Mouse (Mus musculus) CH12.LX (cell line): ENCODE measurements around the gene Shank3. TPM values are rescaled to one million over a fixed set of nuclear protein-coding genes. Genes with fewer than 3 reads are reported as not detected.

ENCODE experiments used
- DNase-seq: peaks from one replicate; pipeline ENCODE4 v3.0.0-alpha.2; 2013; ENCODE audit errors: extremely low read depth
- H3K27ac ChIP-seq: 2 replicates; pipeline ENCODE4 v1.5.1; 2012; ENCODE audit warnings: low read depth, mild to moderate bottlenecking, control low read depth, moderate library complexity; ENCODE audit not compliant: insufficient read depth
- H3K27me3 ChIP-seq: replicated peaks from 2 replicates; pipeline ENCODE3; 2012; ENCODE audit warnings: inconsistent platforms
- H3K36me3 ChIP-seq, 2 experiments: replicated peaks in 1 of 2; 2 replicates each; pipeline versions ENCODE3 to v1.6.1; 2012; ENCODE audit warnings: inconsistent platforms in 1 of 2, low read length in 1 of 2, mild to moderate bottlenecking in 1 of 2, mixed read lengths in 1 of 2, moderate library complexity in 1 of 2; ENCODE audit not compliant: control insufficient read depth in 1 of 2, insufficient read depth in 1 of 2
- H3K4me1 ChIP-seq, 2 experiments: 2 replicates each; pipeline ENCODE4 v1.6.1; 2012; ENCODE audit warnings: inconsistent platforms in 1 of 2, moderate library complexity in 1 of 2; ENCODE audit not compliant: insufficient read depth in 2 of 2, control insufficient read depth in 1 of 2
- H3K4me2 ChIP-seq: 2 replicates; pipeline ENCODE4 v1.6.1; 2012; ENCODE audit warnings: low read depth, mild to moderate bottlenecking, control low read depth; ENCODE audit not compliant: poor library complexity, insufficient read depth, severe bottlenecking
- H3K4me3 ChIP-seq, 3 experiments: fragments of 150-350 bp in 1 of 3; sonication (generic) in 1 of 3; replicated peaks in 1 of 3; 2 replicates each; pipeline versions ENCODE3 to v1.5.1; 2011 to 2012; ENCODE audit warnings: low read depth in 2 of 3, low read length in 2 of 3, mild to moderate bottlenecking in 2 of 3, moderate library complexity in 2 of 3, control low read depth in 1 of 3, improper control_type of control experiment in 1 of 3, inconsistent platforms in 1 of 3, mixed read lengths in 1 of 3; ENCODE audit not compliant: poor library complexity in 1 of 3
- H3K79me2 ChIP-seq: replicated peaks from 2 replicates; pipeline ENCODE4 v1.6.1; 2012; ENCODE audit warnings: mild to moderate bottlenecking, moderate library complexity; ENCODE audit not compliant: control insufficient read depth, poor library complexity, insufficient read depth, severe bottlenecking; ENCODE audit errors: extremely low read depth
- H3K9ac ChIP-seq: 2 replicates; pipeline ENCODE4 v1.6.1; 2012; ENCODE audit warnings: low read depth, mild to moderate bottlenecking, control low read depth, moderate library complexity; ENCODE audit not compliant: insufficient read depth
- H3K9me3 ChIP-seq: replicated peaks from 2 replicates; pipeline ENCODE3; 2012; ENCODE audit warnings: low read length, inconsistent platforms, mixed read lengths
- CTCF ChIP-seq, 2 experiments: IDR thresholded peaks in 1 of 2; conservative IDR thresholded peaks in 1 of 2; 2 replicates each; pipeline ENCODE4 v1.5.1; 2011 to 2012; ENCODE audit warnings: low read depth in 2 of 2, low read length in 2 of 2, improper control_type of control experiment in 1 of 2, inconsistent platforms in 1 of 2, mild to moderate bottlenecking in 1 of 2, moderate library complexity in 1 of 2
- ELF1 ChIP-seq: IDR thresholded peaks from 2 replicates; pipeline ENCODE4 v1.6.1; 2014; ENCODE audit warnings: low read depth, mild to moderate bottlenecking, inconsistent platforms, low read length, improper control_type of control experiment
- EP300 ChIP-seq: IDR thresholded peaks from 2 replicates; pipeline ENCODE4 v1.6.1; 2011; ENCODE audit warnings: low read length, improper control_type of control experiment
- ETS1 ChIP-seq: conservative IDR thresholded peaks from 2 replicates; pipeline ENCODE4 v1.6.1; 2012; ENCODE audit warnings: low read depth, mild to moderate bottlenecking, inconsistent platforms, low read length, improper control_type of control experiment, moderate library complexity
- HCFC1 ChIP-seq: IDR thresholded peaks from 2 replicates; pipeline ENCODE4 v1.6.1; 2012; ENCODE audit warnings: low read depth, mild to moderate bottlenecking, inconsistent platforms, low read length, improper control_type of control experiment
- IRF4 ChIP-seq: IDR thresholded peaks from 2 replicates; pipeline ENCODE4 v1.6.1; 2014; ENCODE audit warnings: low read depth, mild to moderate bottlenecking, inconsistent platforms, low read length, improper control_type of control experiment
- JUN ChIP-seq: IDR thresholded peaks from 2 replicates; pipeline ENCODE4 v1.6.1; 2011; ENCODE audit warnings: low read depth, mild to moderate bottlenecking, low read length, improper control_type of control experiment, moderate library complexity; ENCODE audit not compliant: insufficient read depth
- KAT2A ChIP-seq: IDR thresholded peaks from 2 replicates; pipeline ENCODE4 v1.6.1; 2012; ENCODE audit warnings: low read length, improper control_type of control experiment, inconsistent platforms; ENCODE audit not compliant: insufficient replicate concordance
- MAFK ChIP-seq: IDR thresholded peaks from 2 replicates; pipeline ENCODE4 v1.6.1; 2011; ENCODE audit warnings: low read length, improper control_type of control experiment; ENCODE audit not compliant: insufficient replicate concordance
- MAZ ChIP-seq: IDR thresholded peaks from 2 replicates; pipeline ENCODE4 v1.6.1; 2012; ENCODE audit warnings: low read depth, mild to moderate bottlenecking, inconsistent platforms, low read length, improper control_type of control experiment, moderate library complexity
- MXI1 ChIP-seq: IDR thresholded peaks from 2 replicates; pipeline ENCODE4 v1.6.1; 2011; ENCODE audit warnings: mild to moderate bottlenecking, low read depth, low read length, improper control_type of control experiment
- NELFE ChIP-seq: IDR thresholded peaks from 2 replicates; pipeline ENCODE4 v1.6.1; 2011; ENCODE audit warnings: low read depth, low read length, improper control_type of control experiment
- NRF1 ChIP-seq: IDR thresholded peaks from 2 replicates; pipeline ENCODE4 v1.6.1; 2014; ENCODE audit warnings: low read depth, mild to moderate bottlenecking, inconsistent platforms, low read length, improper control_type of control experiment, moderate library complexity
- PAX5 ChIP-seq: IDR thresholded peaks from 2 replicates; pipeline ENCODE4 v1.6.1; 2012; ENCODE audit warnings: low read length, inconsistent platforms, mixed read lengths
- POLR2AphosphoS2 ChIP-seq: IDR thresholded peaks from 2 replicates; pipeline ENCODE4 v1.6.1; 2011; ENCODE audit warnings: low read depth, low read length, improper control_type of control experiment
- RAD21 ChIP-seq: IDR thresholded peaks from 2 replicates; pipeline ENCODE4 v1.6.1; 2011; ENCODE audit warnings: low read depth, mild to moderate bottlenecking, low read length, improper control_type of control experiment, moderate library complexity
- RCOR1 ChIP-seq: conservative IDR thresholded peaks from 2 replicates; pipeline ENCODE4 v1.6.1; 2012; ENCODE audit warnings: low read depth, mild to moderate bottlenecking, inconsistent platforms, low read length, improper control_type of control experiment
- SIN3A ChIP-seq: IDR thresholded peaks from 2 replicates; pipeline ENCODE4 v1.6.1; 2012; ENCODE audit warnings: low read length, improper control_type of control experiment, inconsistent platforms
- SMC3 ChIP-seq: IDR thresholded peaks from 2 replicates; pipeline ENCODE4 v1.6.1; 2011; ENCODE audit warnings: low read depth, low read length, improper control_type of control experiment
- TBP ChIP-seq: conservative IDR thresholded peaks from 2 replicates; pipeline ENCODE4 v1.6.1; 2011; ENCODE audit warnings: low read depth, low read length, improper control_type of control experiment
- TCF12 ChIP-seq: IDR thresholded peaks from 2 replicates; pipeline ENCODE4 v1.6.1; 2014; ENCODE audit warnings: low read depth, mild to moderate bottlenecking, inconsistent platforms, low read length, improper control_type of control experiment
- ZKSCAN1 ChIP-seq: IDR thresholded peaks from 2 replicates; pipeline ENCODE4 v1.6.1; 2012; ENCODE audit warnings: low read depth, inconsistent platforms, low read length, improper control_type of control experiment, borderline replicate concordance
- dilution Hi-C: fragments of 300-500 bp; cut with MboI; formaldehyde crosslinking; loops from 2 replicates; pipeline ENCODE4 v1.14.3; 2020; ENCODE audit warnings: low sequenced_read_pairs; ENCODE audit not compliant: extremely low pct_unique_long_range_greater_than_20kb, extremely low pct_ligation_motif_present
- in situ Hi-C: fragments of 300-500 bp; cut with MboI; formaldehyde crosslinking; loops from 3 replicates; pipeline ENCODE4 v1.14.3; 2019; ENCODE audit warnings: low sequenced_read_pairs, low pct_ligation_motif_present, low pct_unique_long_range_greater_than_20kb, mixed read lengths
- polyA plus RNA-seq: library from polyadenylated mRNA; unstranded; fragments of >175 nt; gene quantifications from 2 replicates; pipeline ENCODE4 v1.2.1, GENCODE M21; 2012; ENCODE audit warnings: low read depth; ENCODE audit not compliant: insufficient read length
- total RNA-seq, 2 experiments: library from RNA; depleted of rRNA; stranded (reverse); fragments of 300-350 nt in 1 of 2; fragments of >200 nt in 1 of 2; gene quantifications; 2 replicates each; pipeline ENCODE4 v1.2.3; 2012 to 2014

The Shank3 gene
- total and polyA plus RNA-seq, 3 experiments = not detected

GRCm38 (mm10) chr15:89530336-89530735 lies 30.9 kb downstream of the Shank3 start:
- Histone ChIP-seq H3K4me1 (no peaks in the 10 kb centered on the region; a peak in 1 of 4 replicates), H3K9me3 (no peaks in the 10 kb centered on the region), H3K36me3 (no peaks in the 10 kb centered on the region), H3K27ac (no peak overlapping the region), H3K27me3 (peaks cover 46% of the 10 kb centered on the region), H3K9ac (no peak overlapping the region), H3K4me2 (peak overlapping the region; percentile 27; the same call in 1 of the 2 replicates), H3K4me3 (no peak overlapping the region), H3K79me2 (no peaks in the 10 kb centered on the region)
- DNase-seq = peak; percentile 39
- TF ChIP-seq KAT2A = no peak
- no peak for TF ChIP-seq IRF4
- TF ChIP-seq SMC3 = peak; percentile 53
- peak; percentile 79 to 99 for TF ChIP-seq CTCF (conservative IDR thresholded peaks at IDR 0.05 in 1 of 2, IDR thresholded peaks at IDR 0.05 in 1 of 2; ENCODE audit: low read depth in 2 of 2, low read length in 2 of 2)
- no peak for TF ChIP-seq RCOR1
- TF ChIP-seq MXI1 = no peak
- peak; percentile 64 for TF ChIP-seq RAD21
- no peak for TF ChIP-seq POLR2AphosphoS2
- TF ChIP-seq SIN3A = no peak
- no peak for TF ChIP-seq TCF12
- no peak for TF ChIP-seq ELF1
- TF ChIP-seq NELFE = peak; percentile 17; the same call in 1 of the 2 replicates
- no peak for TF ChIP-seq MAFK
- dilution Hi-C loops = no loop called here
- in situ Hi-C loops = loop anchor here (5.0 kb wide), 1 partner anchor 53 kb away; the partner anchor contains the start of gene Arsa

- peaks cover 49% of the 10 kb centered on the region for H3K27me3 ChIP-seq
- no peaks in the 10 kb centered on the region for H3K9me3 ChIP-seq
- no peak overlapping the region for H3K27ac ChIP-seq
- dilution Hi-C loops (no loop called here), in situ Hi-C loops (loop anchor here (5.0 kb wide), 1 partner anchor 54 kb away; the partner anchor contains the start of gene Arsa)
- no peak overlapping the region for H3K4me2 ChIP-seq
- no peak overlapping the region for H3K4me3 ChIP-seq
- no peaks in the 10 kb centered on the region for H3K36me3 ChIP-seq
- DNase-seq = no peak
- H3K9ac ChIP-seq = no peak overlapping the region
- no peaks in the 10 kb centered on the region for H3K79me2 ChIP-seq
- H3K4me1 ChIP-seq = no peaks in the 10 kb centered on the region; a peak in 1 of 4 replicates
- TF ChIP-seq KAT2A (no peak), CTCF (conservative IDR thresholded peaks at IDR 0.05 in 1 of 2, IDR thresholded peaks at IDR 0.05 in 1 of 2; ENCODE audit: low read depth in 2 of 2, low read length in 2 of 2) (no peak), ZKSCAN1 (no peak), TBP (no peak), EP300 (no peak), HCFC1 (no peak), RAD21 (no peak), POLR2AphosphoS2 (no peak), JUN (no peak), ELF1 (no peak), ETS1 (no peak), MAZ (no peak), SMC3 (no peak), MAFK (no peak), RCOR1 (no peak), TCF12 (no peak), NRF1 (no peak), PAX5 (no peak)
Observed at GRCm38 (mm10) chr15:89531399-89531798, 32.0 kb downstream of the Shank3 start.
